In genomic region chr1:135634791-135635190, GRCm38 (mm10) we compare ENCODE assay signal across 12 mouse cellular contexts. TPM values are rescaled to one million over a fixed set of nuclear protein-coding genes. Genes with fewer than 3 reads are reported as not detected.
DNase-seq lines count a peak whose midpoint lies in the region; ATAC-seq and TF ChIP-seq lines count a peak whose summit lies in the region.
"Had no signal": no experiment of that assay in that cellular context is flagged by ENCODE, and none has a peak within 500 bp of the region (broad histone marks: within the 10 kb centered on the region; RNA-seq: fewer than 3 reads in every experiment).

No protein-coding gene starts in this region.

- H3K27ac ChIP-seq in gastrocnemius, adult 2 months, result no peak overlapping the region
- H3K27ac ChIP-seq in neural tube, embryonic 15.5 days (replicated peaks), result no peak overlapping the region
- H3K27ac ChIP-seq in embryonic facial prominence, embryonic 10.5 days (replicated peaks), result no peak overlapping the region
- H3K27ac ChIP-seq: heart, embryonic 10.5 days; limb, embryonic 12.5 days; neural tube, embryonic 12.5 days had no signal

- no peaks in the 10 kb centered on the region for H3K9me3 ChIP-seq in neural tube, embryonic 15.5 days (replicated peaks)
- H3K9me3 ChIP-seq in embryonic facial prominence, embryonic 10.5 days, result no peaks in the 10 kb centered on the region
- H3K9me3 ChIP-seq: heart, embryonic 10.5 days; limb, embryonic 12.5 days; neural tube, embryonic 12.5 days had no signal

- WGBS in neural tube, embryonic 15.5 days, result 30% methylated on average over 6 of the region's 6 CpGs
- WGBS in embryonic facial prominence, embryonic 10.5 days, result 21% methylated on average over 6 of the region's 6 CpGs

- H3K79me2 ChIP-seq in myocyte (ENCODE audit: control insufficient read depth, insufficient read depth), result peaks cover 57% of the 10 kb centered on the region

- H3K4me3 ChIP-seq in gastrocnemius, adult 2 months, result no peak overlapping the region
- no peak overlapping the region for H3K4me3 ChIP-seq in neural tube, embryonic 15.5 days (replicated peaks)
- H3K4me3 ChIP-seq in embryonic facial prominence, embryonic 10.5 days, result no peak overlapping the region
- H3K4me3 ChIP-seq in myocyte, result no peak overlapping the region
- H3K4me3 ChIP-seq: heart, embryonic 10.5 days; limb, embryonic 12.5 days; neural tube, embryonic 12.5 days had no signal

- H3ac ChIP-seq in myocyte (ENCODE audit: control insufficient read depth, insufficient read length), result no peak overlapping the region

- DNase-seq in gastrocnemius, adult 2 months, result peak; percentile 51
- DNase-seq in gastrocnemius, adult 8-10 months (ENCODE audit: low spot score in 2 of 2), result no peak
- DNase-seq in neural tube, embryonic 10.5 days (ENCODE audit: extremely low spot score, low spot score), result peak; percentile 50
- peak; percentile 83 for DNase-seq in embryonic facial prominence, embryonic 10.5 days (ENCODE audit: low spot score)
- no peak for DNase-seq in right cerebral cortex, postnatal 36 days (ENCODE audit: low spot score in 2 of 2)
- DNase-seq in left cerebral cortex, adult 8-10 months (ENCODE audit: low spot score in 2 of 2), result no peak
- DNase-seq: cerebellum, postnatal 36 days had no signal

- ATAC-seq in neural tube, embryonic 15.5 days (ENCODE audit: low FRiP score), result no peak

- H3K9ac ChIP-seq in neural tube, embryonic 15.5 days (replicated peaks), result no peak overlapping the region
- H3K9ac ChIP-seq: limb, embryonic 12.5 days; neural tube, embryonic 12.5 days had no signal

- no peak overlapping the region for H3K4me2 ChIP-seq in neural tube, embryonic 15.5 days
- H3K4me2 ChIP-seq in myocyte (ENCODE audit: low read depth), result peak overlapping the region; percentile 65
- H3K4me2 ChIP-seq: limb, embryonic 12.5 days; neural tube, embryonic 12.5 days had no signal

- no peak for TF ChIP-seq CTCF in gastrocnemius, adult 2 months (IDR thresholded peaks at IDR 0.05)

- intact Hi-C loops in gastrocnemius, adult 2 months (cut with DNase I), result no loop called here

- TF ChIP-seq POLR2A in myocyte (IDR thresholded peaks at IDR 0.05; ENCODE audit: insufficient read length, low read depth), result no peak

- H3K4me1 ChIP-seq in neural tube, embryonic 15.5 days, result peaks cover 41% of the 10 kb centered on the region
- peaks cover 44% of the 10 kb centered on the region for H3K4me1 ChIP-seq in embryonic facial prominence, embryonic 10.5 days

- no peaks in the 10 kb centered on the region for H3K36me3 ChIP-seq in neural tube, embryonic 15.5 days
- H3K36me3 ChIP-seq in embryonic facial prominence, embryonic 10.5 days (replicated peaks), result no peaks in the 10 kb centered on the region
- H3K36me3 ChIP-seq in myocyte (ENCODE audit: control insufficient read depth, insufficient read depth), result no peaks in the 10 kb centered on the region
- H3K36me3 ChIP-seq: heart, embryonic 10.5 days; limb, embryonic 12.5 days; neural tube, embryonic 12.5 days had no signal

- no peaks in the 10 kb centered on the region for H3K27me3 ChIP-seq in neural tube, embryonic 15.5 days (replicated peaks)
- H3K27me3 ChIP-seq in embryonic facial prominence, embryonic 10.5 days (replicated peaks; ENCODE audit: low read depth, poor library complexity, severe bottlenecking), result no peaks in the 10 kb centered on the region
- H3K27me3 ChIP-seq in myocyte (ENCODE audit: control insufficient read depth, insufficient read depth, insufficient read length), result no peaks in the 10 kb centered on the region
- H3K27me3 ChIP-seq: limb, embryonic 12.5 days; neural tube, embryonic 12.5 days had no signal

TF ChIP-seq in myocyte, 11 proteins besides CTCF, POLR2A, EP300 and RAD21:
- TF ChIP-seq MAX (IDR thresholded peaks at IDR 0.05; ENCODE audit: low read depth) (no peak), SRF (IDR thresholded peaks at IDR 0.05; ENCODE audit: control insufficient read depth, insufficient read length, low read depth) (no peak), REST (IDR thresholded peaks at IDR 0.05; ENCODE audit: insufficient read depth, insufficient read length) (peak; percentile 79)

RNA-seq across cellular contexts. Expression of gene Nav1, which starts 27.7 kb away (rescaled TPM):
- 10 to 100 TPM in 1 of 2 experiments, 1 to 10 TPM in 1; 9.7 to 11.5 TPM for total RNA-seq in gastrocnemius, adult 2 months (2021)
- 1 to 10 TPM; 4.3 to 8.4 (median 6.8) TPM for total RNA-seq in gastrocnemius, adult 8-10 months (2022)
- 40.8 and 44.1 TPM in 2 replicates for polyA plus RNA-seq in neural tube, embryonic 15.5 days (2015; fragmentation: Nextera tagmentation; extraction: Ambion mirVana)
- polyA plus RNA-seq in embryonic facial prominence, embryonic 10.5 days (2016; fragmentation: Nextera tagmentation; extraction: Ambion mirVana), result 24.1 and 27.6 TPM in 2 replicates
- polyA plus RNA-seq in myocyte (2012; fragmentation: generic; extraction: Trizol), result 33.7 TPM
- total RNA-seq in left cerebral cortex, adult 8-10 months (2022), result 10 to 100 TPM; 44.9 to 49.3 (median 46.5) TPM

Comparison
In these comparisons a context has a peak if more than half of its experiments do, and no peak if none do; other contexts are left out.
1. DNase-seq: peak in gastrocnemius, adult 2 months (single experiment), neural tube, embryonic 10.5 days (single experiment) and embryonic facial prominence, embryonic 10.5 days (single experiment); none in gastrocnemius, adult 8-10 months (0 of 2), right cerebral cortex, postnatal 36 days (0 of 2) and left cerebral cortex, adult 8-10 months (0 of 2).